Mouse (Mus musculus): ENCODE data around the gene Rrbp1. TPM values are rescaled to one million over a fixed set of nuclear protein-coding genes. Genes with fewer than 3 reads are reported as not detected.

Gene Rrbp1
- total RNA-seq, 4 experiments from 2014 or later = 53.3 to 85.0 (median 64.7) TPM

DNA sequence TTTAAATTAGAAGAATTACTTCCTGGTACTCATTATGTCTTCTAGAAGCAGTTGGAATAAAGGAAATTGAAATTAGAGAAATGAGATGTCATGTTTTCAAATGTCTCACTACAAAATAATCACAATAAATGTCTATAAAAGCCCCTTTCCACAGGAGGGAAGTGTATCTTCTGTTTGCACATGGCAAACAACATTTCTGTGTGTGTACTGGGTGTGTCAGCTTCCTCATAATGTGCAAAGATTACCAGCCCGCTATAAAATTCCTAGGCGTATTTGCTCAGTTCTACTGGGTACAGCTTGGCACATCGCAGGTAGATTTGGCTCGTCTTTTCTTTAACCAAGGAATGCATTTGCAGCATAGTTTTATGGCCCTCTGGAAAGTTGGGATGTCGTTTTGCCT is 93.4 kb downstream of the Rrbp1 start:
- no peak for DNase-seq (ENCODE audit: low spot score in 2 of 2)

DNA sequence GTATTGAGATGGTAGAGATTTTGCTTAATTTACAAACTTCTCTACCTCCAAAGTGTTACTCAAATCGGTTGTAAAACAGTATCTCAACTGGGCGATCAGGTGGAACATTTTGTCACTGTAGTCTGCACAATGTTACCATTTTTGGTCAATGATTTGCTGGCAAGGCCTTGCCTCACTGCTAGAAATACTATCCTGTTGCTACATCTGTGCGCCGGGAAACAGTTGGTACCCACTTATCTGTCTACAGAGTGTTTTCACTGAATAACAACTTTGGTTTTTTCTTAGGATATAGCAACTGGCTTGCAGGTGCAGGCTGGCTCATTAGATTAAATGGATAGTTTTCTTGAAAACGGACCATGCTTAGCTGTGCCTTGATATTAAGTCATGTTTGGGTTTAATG is 94.8 kb downstream of the Rrbp1 start:
- DNase-seq (ENCODE audit: low spot score in 2 of 2) = peak in 1 of 2 experiments; percentile 22

DNA sequence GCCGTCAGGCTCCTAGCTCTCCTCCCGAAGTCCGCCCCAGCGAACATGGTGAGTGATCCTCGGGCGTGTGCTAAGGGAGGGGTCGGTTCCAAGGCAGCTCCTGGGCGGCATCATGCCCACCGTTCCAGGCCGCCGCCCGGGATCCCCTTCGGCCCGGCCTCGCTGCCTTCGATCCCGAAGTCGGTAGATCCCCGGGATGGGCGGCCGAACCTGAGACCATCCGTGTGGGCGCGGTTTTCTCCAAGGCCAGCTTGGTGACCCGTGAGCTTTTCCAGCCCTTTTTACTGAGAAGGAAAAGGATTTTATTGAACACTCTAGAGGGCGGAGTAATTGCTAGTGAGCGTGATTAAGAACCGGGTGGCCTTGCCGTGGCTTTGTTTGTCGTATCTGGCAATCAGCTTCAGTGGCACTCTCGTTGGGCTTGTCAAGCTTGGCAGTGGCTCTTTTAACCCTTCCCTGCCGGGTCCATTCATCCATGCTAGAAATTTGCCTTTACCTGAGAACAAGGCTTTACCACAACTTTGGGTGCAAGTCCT is 95.4 kb downstream of the Rrbp1 start:
- peak in 1 of 2 experiments; percentile 20 for DNase-seq (ENCODE audit: low spot score in 2 of 2)

DNA sequence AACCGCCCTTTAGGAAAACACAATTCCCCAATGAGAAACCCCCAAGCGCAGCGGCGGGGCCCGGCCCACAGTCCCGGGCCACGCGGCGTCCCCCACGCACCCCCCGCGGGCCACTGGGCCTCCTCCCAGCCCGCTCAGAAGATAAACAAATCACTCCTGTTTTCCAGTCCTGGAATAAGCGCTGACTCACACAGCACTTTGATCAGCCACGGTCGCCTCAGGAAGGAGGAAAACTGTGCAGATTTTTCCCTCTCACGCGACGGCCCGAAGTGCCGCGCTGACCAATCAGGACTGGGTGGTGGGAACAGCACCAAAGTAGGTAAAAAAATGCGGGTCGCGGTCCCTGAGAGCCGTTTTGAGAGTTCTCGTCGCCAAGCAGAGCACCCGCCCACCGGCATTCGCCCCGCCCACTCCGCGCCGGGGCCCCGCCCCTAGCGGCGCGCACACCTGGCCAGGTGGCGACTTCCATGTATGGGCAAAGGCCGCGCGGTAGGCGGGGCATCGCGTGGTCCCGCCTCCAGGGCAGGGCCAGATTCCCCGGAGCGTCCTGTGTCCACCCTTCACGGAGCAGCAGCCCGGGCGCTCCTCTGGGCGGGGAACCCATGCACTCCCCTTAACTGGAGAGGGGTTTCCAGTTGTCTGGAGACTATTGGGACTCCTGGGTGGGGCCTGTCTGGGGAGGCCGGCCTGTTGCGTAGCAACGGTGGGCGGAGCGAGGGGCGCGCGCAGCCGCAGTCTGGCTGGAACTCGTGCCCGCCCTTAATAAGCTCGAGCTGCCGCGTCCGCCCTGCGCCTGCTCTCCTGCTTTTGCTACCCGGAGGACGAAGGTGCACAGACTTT is 96.1 kb downstream of the Rrbp1 start, which contains the start of gene Dstn:
Gene Dstn (plus strand): TSS at position 561 of the 840 bp plus-strand sequence.
- DNase-seq (ENCODE audit: low spot score in 2 of 2) = peak; percentile 95

DNA sequence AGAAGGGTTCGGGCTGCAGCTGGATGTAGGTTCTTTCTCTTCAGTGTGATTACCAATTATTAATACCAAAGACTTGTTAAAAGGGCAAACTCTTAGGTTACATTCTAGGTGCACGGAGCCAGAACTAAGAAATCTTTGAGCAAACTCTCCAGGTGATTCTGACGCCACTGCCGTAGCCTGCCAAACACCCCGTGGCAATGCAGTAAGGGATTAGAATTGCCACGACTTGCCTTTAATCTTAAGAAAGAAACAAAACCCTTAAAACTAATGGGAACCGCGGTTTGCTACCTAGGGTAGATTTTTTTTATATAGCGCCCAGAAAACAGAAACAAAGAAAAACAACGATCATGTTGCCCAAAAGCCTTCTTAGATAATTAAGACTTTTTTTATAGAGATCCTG is 96.8 kb downstream of the Rrbp1 start:
- no peak for DNase-seq (ENCODE audit: low spot score in 2 of 2)

DNA sequence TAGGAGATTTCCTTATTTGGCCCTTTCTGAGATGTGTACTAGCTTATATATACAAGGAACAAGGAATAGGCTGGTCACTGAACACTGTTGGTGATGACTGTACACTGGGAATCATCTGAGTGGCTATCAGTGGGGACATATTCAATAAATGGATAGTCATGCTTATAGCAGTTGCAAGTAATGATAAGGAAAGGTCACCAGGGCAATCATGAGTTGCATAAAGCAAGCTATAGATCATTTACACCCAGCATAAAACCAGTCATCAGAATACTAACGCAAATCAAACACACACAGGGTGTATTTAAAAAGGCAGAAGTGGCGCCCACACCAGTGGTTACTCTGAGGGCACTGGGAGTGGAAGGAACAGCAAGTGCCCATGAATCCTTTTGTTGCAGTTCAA is 98.9 kb downstream of the Rrbp1 start:
- DNase-seq (ENCODE audit: low spot score in 2 of 2) = no peak

DNA sequence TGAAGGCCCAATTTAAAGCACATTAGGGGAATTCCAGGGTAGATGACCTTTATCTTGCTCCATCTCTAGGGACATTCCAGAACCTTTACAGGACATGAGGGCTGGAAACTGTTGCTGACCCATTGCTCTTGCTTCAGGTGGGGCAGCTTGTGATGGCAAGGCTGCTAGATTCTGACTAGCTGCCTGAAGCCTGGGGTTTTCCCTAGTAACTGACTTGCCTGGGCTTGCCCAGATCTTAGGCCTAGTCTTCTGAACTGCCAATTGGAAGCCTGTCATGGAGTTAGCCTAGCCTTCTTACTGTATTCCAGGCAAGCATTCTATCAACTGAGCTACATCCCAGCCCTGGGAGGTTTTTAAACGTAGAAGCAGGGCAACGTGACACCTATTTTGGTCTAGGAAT is 101.8 kb downstream of the Rrbp1 start:
- DNase-seq (ENCODE audit: low spot score in 2 of 2) = no peak

DNA sequence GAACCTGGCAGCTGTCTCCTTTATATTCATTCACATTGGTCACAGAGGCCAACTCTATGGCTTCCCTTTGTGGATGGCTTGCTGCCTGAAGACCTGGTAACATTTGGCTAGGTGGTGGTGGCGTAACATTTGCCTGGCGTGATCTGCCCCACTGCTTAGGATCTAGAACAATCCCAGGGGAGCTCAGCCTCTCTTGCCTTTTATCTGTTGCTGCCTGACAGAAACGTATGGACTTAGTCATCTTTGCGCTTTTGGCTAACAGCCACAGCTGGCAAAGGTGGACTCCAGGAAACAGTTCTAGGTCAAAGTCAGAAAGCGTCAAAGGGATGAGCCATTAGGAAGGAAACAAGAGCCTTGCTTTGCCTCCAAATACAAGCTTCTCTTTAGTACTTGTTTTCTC is 106.2 kb downstream of the Rrbp1 start:
- DNase-seq (ENCODE audit: low spot score in 2 of 2) = no peak

DNA sequence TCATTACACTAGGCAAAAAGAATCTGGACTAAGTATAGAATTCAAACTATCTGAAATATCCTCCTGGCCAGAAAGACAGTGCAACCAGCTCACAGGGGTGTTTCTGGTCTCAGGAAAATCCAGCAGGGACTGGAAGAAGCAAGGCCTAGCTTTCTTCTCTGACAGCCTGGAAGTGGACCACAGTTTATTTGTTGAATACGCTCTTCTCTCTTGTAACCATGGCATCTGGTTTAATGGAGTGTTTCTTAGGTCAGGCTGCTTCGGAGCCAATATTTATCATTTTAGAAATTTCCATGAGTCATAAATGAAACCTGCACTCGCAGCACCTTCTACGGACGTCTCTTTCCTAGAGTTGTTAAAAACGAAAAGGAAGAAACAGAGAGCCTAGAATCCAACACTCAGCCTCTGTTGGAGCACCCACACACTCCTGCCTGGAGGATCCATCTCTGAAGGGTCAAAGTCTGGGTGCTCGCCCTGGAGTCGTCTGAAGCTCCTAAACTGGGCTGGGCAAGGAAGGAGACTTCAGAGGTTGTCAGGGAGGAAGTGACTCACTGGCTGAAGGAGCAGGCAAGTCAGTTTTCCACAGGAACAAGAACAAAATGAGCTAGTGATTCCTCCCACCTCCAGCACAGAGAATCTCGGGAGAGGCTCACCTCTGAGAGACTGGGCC is 107.6 kb downstream of the Rrbp1 start:
- no peak for DNase-seq (ENCODE audit: low spot score in 2 of 2)

DNA sequence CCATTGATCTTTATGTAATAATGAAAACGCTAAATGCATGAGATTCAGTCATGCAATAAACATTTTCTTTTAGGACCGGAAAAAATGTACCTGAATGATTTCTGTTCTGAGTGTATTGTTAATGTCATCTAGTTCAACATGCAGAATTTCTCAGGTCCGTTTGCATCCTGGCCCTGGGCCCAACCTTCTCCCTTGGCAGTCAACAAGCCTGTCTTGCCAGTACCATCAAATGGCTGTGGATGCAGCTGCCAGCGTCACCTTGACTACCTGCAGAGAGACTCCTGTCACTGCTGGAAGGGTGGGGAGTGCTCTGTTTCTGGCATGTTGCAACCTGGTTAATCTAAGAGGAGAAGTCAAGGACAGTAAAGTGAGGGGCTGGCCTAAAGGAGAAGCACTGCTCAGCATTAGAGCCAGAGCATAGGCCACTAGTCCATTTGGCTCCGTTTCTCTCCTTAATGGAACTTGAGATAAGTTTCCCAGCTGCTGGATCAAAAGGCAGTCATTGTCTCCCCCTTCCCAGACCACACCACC is 110.2 kb downstream of the Rrbp1 start:
- DNase-seq (ENCODE audit: low spot score in 2 of 2) = no peak

DNA sequence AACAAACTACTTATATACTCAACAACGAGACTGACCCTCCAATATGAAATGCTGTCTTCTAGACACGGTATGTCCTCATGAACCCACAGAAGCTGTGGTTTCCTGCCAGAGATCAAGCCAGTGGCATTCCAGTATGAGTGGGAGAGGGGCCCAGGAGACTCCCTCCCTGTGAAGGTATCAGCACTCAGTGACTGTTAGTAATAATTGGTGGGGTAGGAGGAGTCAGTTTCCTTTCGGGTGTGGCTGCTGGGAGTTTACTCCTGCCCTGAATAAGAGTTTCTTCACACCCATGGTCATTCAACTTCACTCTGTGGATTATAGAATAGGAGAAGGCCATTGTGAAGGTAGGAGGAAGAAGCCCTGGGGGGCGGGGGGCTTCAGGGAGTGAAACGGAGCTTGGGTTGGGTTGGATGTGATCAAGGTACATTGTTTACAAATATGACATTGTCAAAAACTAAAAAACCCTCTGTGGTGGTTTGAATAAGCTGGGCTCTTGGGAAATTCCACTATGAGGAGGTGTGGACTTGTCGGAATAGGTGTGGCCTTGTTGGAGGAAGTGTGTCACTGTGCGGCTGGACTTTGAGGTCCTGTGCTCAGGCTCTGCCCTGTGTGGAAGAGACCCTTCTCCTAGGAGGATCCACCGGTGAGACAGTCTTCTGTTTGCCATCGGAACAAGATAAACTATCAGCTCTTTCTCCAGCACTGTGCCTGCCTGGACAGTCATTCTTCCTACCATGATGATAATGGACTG is 111.4 kb downstream of the Rrbp1 start:
- no peak for DNase-seq (ENCODE audit: low spot score in 2 of 2)

Other genes with a start within 250 kb of the Rrbp1 start
- gene Bfsp1, start 148.1 kb downstream of the Rrbp1 start, total RNA-seq (2022) = 1 to 10 TPM in 3 of 4 experiments, under 1 TPM in 1; 0.97 to 1.5 (median 1.3) TPM
- 100 to 1,000 TPM; 158 to 180 (median 166) TPM for gene Dstn, start 95.9 kb downstream of the Rrbp1 start, total RNA-seq (2022)
- gene Banf2, start 21.8 kb upstream of the Rrbp1 start, total RNA-seq (2022) = not detected

All from left cerebral cortex, adult 8-10 months (tissue).